Mouse (Mus musculus) G1E (cell line): ENCODE measurements at regions not wholly inside any gene's neighbourhood (a gene's known extent, or its start where the extent isn't known, plus 50 kb on each side); places are given as distances from the start of the nearest gene placed in this dataset.

Source experiments
- CTCF ChIP-seq: IDR thresholded peaks from 2 replicates; pipeline ENCODE4 v1.5.1; 2012; ENCODE audit warnings: low read depth, low read length, inconsistent platforms, mixed read lengths
- GATA1 ChIP-seq: IDR thresholded peaks from 2 replicates; pipeline ENCODE4 v1.6.1; 2012; ENCODE audit warnings: borderline replicate concordance, low read length, inconsistent platforms, mixed read lengths

DNA sequence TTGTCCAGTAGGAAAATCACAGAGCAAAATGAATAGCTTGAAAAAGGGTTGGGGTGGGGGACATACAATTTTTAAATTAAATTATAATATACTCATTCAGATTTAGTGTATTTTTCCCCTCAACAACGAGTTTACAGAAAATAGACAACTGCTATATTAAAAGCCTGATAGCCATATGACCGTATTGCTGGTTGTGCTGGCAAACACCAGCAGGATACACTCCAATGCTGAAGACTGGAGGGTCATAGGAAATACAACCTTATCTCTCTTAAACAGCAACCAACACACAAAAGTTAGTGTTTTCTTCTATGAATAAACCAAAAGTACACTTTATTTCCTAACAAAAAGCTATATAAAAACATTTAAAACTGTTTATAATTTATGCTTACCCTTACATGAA, 206.4 kb upstream of the P2ry1 start:
- TF ChIP-seq CTCF (no peak), GATA1 (no peak)
